ENCODE assay signal across 16 mouse cellular contexts in genomic region chr2:52883401-52883800, GRCm38 (mm10).
"Had no signal": no experiment of that assay in that cellular context is flagged by ENCODE, and none has a peak within 500 bp of the region (broad histone marks: within the 10 kb centered on the region; RNA-seq: fewer than 3 reads in every experiment).

No protein-coding gene starts in this region.

- H3K9me3 ChIP-seq: neural tube, embryonic 13.5 days; neural tube, embryonic 15.5 days; stomach, embryonic 15.5 days had no signal

- H3K36me3 ChIP-seq: neural tube, embryonic 13.5 days; neural tube, embryonic 15.5 days; stomach, embryonic 15.5 days had no signal

- H3K9ac ChIP-seq: neural tube, embryonic 13.5 days; neural tube, embryonic 15.5 days; stomach, embryonic 15.5 days had no signal

- H3K27me3 ChIP-seq: neural tube, embryonic 13.5 days; neural tube, embryonic 15.5 days; stomach, embryonic 15.5 days had no signal

- DNase-seq: retina, postnatal 1 day; right cerebral cortex, adult 18-20 months; right cerebral cortex, postnatal 14 days; right cerebral cortex, postnatal 25 days; right cerebral cortex, postnatal 4 days; spleen, adult 18-20 months; thymus, adult 18-20 months; thymus, adult 2 months; thymus, postnatal 14 days; thymus, postnatal 25 days; thymus, postnatal 36 days; thymus, postnatal 4 days had no signal

- H3K4me1 ChIP-seq: stomach, embryonic 15.5 days had no signal

- H3K4me3 ChIP-seq: neural tube, embryonic 13.5 days; neural tube, embryonic 15.5 days; stomach, embryonic 15.5 days had no signal

- H3K4me2 ChIP-seq: neural tube, embryonic 13.5 days; neural tube, embryonic 15.5 days; stomach, embryonic 15.5 days had no signal

- H3K27ac ChIP-seq: neural tube, embryonic 13.5 days; stomach, embryonic 15.5 days; stomach, postnatal 0 days had no signal
